Mouse (Mus musculus) A20 (cell line): ENCODE data around the gene C130074G19Rik.

Source experiments
- DNase-seq: peaks from one replicate; pipeline ENCODE4 v3.0.0-alpha.2; 2011; ENCODE audit warnings: low read depth, low spot score

Gene C130074G19Rik

DNA sequence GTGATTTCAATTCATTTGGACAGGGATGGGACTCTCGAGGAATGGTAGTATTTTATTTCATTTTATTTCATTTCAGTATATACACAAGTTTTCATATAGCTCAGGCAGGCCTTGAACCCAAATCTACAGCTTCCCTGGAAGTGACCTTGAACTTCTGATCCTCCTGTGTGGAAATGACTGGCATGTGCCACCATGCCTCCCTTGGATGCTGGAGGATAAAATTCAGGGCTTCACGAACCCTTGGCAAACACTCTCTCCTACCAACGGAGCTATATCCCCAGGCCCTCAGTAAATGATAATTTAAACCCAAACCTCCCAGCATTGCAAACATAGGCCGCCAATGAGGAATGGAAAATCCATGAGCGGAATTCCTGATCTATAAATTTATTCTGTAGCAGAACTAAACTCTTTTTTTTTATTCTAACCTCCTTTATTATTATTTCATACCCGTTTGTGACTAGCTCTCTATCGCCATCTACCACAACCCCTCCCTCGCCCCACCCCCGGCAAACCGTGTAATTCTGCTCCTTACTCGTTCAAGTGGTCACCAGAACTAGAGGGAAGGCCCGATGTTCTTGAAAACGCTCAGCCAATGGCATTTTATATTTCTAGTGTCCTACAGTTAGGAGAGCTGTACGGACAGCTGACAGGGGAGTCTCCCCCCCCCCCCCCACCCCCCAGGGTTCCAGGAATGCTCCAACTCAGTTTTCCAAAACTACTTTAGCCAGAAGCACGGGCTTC lies 38.5 kb downstream of the C130074G19Rik start:
- DNase-seq, result peak; percentile 62

DNA sequence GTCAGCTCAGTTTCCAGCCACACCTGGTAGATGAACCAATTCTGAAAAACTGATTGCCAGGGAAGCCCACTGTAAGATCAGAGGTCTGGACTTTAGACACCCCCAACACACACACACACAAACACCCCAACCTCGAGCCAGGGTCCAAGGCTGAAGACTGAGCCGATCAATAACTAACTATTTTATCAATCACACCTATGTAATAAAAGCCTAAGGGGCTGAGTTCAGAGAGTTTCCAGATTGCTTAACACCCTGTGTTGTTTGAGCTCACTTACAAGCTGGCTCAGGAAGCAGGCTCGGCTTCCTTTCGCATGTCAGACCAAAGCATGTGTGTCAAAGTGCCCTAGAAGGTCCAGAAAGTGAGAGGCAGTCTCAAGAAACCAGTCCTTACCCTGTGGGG lies 45.4 kb downstream of the C130074G19Rik start:
- DNase-seq, result no peak

DNA sequence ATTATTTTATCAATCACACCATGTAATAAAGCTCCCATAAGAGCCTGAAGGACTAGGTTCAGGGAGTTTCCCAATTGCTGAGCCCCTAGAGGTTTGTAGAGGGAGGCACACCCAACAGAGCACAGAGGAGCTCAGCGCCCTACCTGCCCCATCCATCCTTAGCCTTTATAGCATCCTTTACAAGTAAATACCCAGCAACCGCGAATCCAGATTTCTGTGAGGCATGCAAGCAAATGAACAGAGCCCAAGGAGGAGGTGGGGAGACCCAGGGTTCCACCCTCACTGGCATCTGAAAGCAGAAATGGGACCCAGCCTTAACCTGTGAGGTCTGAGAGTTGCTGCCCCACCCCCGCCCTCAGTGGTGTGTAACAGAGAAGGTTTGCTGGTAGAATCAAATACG lies 46.7 kb downstream of the C130074G19Rik start:
- DNase-seq, result peak; percentile 15

DNA sequence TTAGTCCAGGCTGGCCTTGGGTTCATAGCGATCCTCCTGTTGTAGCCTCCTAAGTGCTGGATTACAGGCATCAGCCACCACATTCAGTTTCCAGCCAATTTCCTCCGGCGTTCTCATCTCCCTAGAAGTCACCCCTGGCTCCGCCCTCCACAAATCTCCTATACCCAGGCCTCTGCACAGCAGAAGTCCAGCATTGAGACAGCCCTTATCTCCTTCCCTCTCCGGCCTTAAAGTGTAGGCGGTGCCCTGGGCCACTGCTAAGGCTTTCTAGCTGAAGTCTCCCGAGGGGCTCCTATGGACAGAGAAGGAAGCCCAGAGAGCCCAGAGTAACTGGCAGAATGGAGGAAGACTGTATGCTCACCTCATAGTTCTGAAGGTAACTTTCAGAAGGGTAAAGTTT lies 49.5 kb downstream of the C130074G19Rik start:
- DNase-seq, result no peak

DNA sequence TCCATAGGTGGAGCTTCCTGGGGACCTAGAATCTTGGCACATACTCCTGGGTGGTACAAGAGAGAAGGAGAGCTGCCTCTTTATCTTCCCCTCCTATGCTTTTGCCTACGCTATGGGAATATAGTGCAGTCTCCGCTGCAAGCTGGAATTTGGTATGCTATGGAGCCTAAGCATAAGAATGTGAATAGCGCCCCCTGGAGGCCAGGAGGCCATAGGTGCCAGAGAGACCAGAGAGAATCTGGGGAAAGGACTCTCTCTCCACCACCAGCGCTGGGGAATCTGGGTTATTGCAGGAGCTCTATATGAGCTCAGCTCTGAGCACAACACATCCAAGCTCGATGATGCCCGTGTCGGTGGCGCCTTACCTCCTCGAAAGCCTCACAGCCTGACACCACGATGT lies 50.8 kb downstream of the C130074G19Rik start:
- DNase-seq, result peak; percentile 20

DNA sequence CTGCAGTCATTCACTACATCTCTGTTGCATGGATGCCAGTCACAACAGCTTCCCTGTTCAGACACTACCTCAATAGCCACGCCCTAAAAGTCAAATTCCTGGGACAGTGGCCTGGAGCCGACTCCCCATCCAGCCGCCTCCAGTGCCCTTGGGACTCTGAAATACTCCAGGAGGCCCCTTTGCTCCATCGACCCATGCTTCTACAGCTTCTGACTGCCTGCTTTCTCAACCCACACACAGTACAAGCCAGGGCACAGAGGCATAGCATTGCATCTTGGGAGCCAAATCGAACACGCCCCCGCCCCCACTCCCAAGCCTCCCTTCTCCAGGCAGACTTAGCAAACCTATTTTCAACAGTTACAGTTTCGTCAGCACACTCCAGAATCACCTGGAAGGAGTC lies 53.1 kb downstream of the C130074G19Rik start:
- no peak for DNase-seq

DNA sequence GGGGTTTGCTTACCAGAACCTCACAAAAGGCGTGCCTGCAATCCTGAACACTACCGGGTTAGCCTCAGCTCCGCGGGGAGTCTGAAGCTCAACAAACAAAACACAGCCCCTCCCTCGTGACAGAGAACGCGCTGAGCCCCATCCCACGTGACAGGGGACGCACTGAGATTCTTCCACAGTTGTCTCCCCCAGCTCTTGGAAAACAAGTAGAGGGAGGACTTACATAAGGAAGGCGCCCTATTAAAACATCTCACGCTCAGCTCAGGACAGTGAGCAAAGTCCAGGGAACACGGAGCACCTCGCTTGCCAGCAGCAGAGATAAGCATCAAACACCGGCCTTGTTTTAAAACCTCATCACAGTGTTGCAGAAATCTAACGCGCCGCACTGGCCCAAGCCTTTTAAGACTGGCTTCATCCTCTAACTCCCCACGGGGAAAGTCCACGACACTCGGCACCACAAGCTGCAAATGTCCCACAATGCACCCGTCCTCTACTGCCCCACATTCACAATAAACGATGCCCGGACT lies 55.8 kb downstream of the C130074G19Rik start:
- no peak for DNase-seq

DNA sequence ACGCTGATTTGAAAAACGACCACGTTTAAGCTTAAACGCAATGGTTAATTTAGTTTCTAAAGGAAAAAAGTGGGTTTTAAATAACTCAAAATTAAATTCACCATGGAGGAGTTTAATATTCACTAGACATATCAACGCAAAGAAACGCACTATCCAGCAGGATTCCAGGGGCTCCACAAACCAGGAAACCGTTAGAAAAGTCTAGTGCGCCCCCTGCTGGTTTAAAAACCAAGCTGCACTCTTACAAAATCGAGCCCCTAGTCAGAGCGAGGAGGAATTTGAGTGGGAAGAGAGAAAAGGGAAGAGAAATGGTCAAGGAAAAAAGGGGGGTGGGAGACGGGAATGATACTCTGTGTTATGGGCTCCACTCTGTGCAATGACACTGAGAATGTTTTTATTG lies 57.9 kb downstream of the C130074G19Rik start:
- peak; percentile 42 for DNase-seq

DNA sequence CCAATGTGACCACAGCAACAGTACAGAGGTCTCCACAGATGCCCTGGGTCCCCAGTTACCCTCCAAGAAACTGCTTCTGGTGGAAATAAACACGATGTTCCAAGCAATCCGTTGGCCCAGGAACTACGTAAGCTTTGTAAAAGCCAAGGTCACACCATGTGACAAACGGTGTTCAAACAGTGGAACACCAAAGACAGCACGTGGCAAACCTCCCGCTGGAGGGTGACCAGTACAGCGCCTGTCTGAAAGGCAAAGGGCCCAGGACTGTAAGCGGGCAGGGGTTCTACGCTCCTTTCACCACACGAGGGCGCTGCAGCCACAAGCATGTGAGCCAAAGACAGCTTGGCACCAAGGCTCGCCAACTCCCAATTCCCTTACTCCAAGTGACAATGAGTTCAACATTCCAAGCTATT lies 58.6 kb downstream of the C130074G19Rik start:
- DNase-seq, result peak; percentile 89

DNA sequence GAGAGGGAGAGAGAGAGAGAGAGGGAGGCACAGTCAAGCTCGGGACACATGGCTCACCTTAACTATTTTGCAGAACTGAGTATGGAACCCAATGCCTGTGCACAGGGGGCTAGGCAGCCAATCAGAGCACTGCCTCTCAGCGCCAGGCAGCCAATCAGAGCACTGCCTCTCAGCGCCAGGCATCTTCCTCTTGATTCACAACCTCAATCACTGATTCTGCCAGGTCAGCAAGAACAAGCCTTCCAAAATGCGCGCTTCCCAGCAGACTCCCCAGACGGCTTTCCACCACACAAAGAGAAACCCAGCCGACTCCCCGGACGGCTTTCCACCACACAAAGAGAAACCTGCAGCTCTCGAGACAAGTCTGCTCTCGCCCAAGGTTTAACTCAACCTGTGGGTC lies 60.3 kb downstream of the C130074G19Rik start:
- DNase-seq, result no peak
